ENCODE assay signal across 8 mouse cellular contexts in the genomic region with DNA sequence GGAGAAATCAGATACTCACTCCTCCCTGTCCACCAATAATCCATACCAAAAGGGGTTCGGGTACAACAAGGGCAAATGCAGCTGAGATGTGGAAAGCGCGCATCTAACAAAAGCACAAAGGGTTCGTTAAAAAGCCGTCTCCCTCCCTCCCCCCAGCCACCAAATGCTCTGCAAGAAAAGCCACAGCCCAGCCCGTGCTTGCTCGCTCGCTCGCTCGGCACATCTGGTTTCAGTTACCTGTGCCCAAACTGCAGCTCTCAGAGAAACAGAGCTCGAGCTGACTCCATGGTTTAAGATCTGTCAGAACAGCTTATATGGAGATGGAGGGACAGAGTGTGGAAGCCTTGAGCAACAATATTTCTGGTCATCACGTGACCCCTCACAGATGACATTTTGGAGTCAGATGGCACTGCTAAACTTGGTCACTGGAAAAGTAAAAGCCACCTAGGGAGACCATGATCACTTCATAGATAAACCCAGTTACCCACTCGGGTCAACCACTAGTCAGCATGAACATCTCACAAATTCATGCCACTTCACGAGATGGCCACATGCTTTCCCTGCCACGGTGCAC. TPM values are rescaled to one million over a fixed set of nuclear protein-coding genes. Genes with fewer than 3 reads are reported as not detected.
A peak's percentile ranks its signal among the peaks of the same experiment; 100 is the strongest.
DNase-seq lines count a peak whose midpoint lies in the region; ATAC-seq and TF ChIP-seq lines count a peak whose summit lies in the region.

No protein-coding gene starts in this region.

- peaks cover 34% of the 10 kb centered on the region for H3K4me1 ChIP-seq in heart, embryonic 10.5 days
- H3K4me1 ChIP-seq in forebrain, embryonic 12.5 days = peaks cover 23% of the 10 kb centered on the region

- no peaks in the 10 kb centered on the region for H3K79me3 ChIP-seq in C2C12 (ENCODE audit: low read depth)

- no peak overlapping the region for H3K4me2 ChIP-seq in forebrain, embryonic 12.5 days

- DNase-seq in heart, embryonic 10.5 days (ENCODE audit: low spot score) = no peak
- no peak for DNase-seq in heart, postnatal 14 days
- DNase-seq in neural tube, embryonic 10.5 days (ENCODE audit: extremely low spot score, low spot score) = peak; percentile 62
- DNase-seq in Muller cell, postnatal 12 days (ENCODE audit: inconsistent ontology term) = no peak
- DNase-seq in lung, postnatal 10 days = no peak
- DNase-seq in cerebellum, postnatal 14 days = no peak

- H3K27me3 ChIP-seq in heart, embryonic 10.5 days (ENCODE audit: insufficient read depth, poor library complexity, severe bottlenecking) = no peaks in the 10 kb centered on the region
- H3K27me3 ChIP-seq in C2C12 (ENCODE audit: control insufficient read depth, insufficient read depth, insufficient read length) = no peaks in the 10 kb centered on the region
- H3K27me3 ChIP-seq in forebrain, embryonic 12.5 days = no peaks in the 10 kb centered on the region

- H3ac ChIP-seq in C2C12 (ENCODE audit: control insufficient read depth, insufficient read length, low read depth) = no peak overlapping the region

- intact Hi-C loops in heart, postnatal 14 days (cut with DNase I) = loop anchor here (2.0 kb wide), 1 partner anchor 30 kb away; no protein-coding TSS in a partner anchor

- WGBS in heart, embryonic 10.5 days = 41% methylated on average over 15 of the region's 15 CpGs
- 40% methylated on average over 15 of the region's 15 CpGs for WGBS in forebrain, embryonic 12.5 days

- ATAC-seq in forebrain, embryonic 12.5 days (ENCODE audit: low FRiP score) = no peak

- H3K9me3 ChIP-seq in heart, embryonic 10.5 days = no peaks in the 10 kb centered on the region
- no peaks in the 10 kb centered on the region for H3K9me3 ChIP-seq in forebrain, embryonic 12.5 days

- no peaks in the 10 kb centered on the region for H3K36me3 ChIP-seq in heart, embryonic 10.5 days
- H3K36me3 ChIP-seq in C2C12 (ENCODE audit: control insufficient read depth, insufficient read depth) = no peaks in the 10 kb centered on the region
- H3K36me3 ChIP-seq in forebrain, embryonic 12.5 days (replicated peaks) = no peaks in the 10 kb centered on the region

- peak overlapping the region; percentile 52; the same call in 1 of the 2 replicates for H3K27ac ChIP-seq in heart, embryonic 10.5 days
- H3K27ac ChIP-seq in forebrain, embryonic 12.5 days = 0 out of 2 replicates have a peak overlapping the region, but pooled peaks have one; percentile 31

- no peaks in the 10 kb centered on the region for H3K79me2 ChIP-seq in C2C12 (ENCODE audit: control insufficient read depth, insufficient read depth)

- TF ChIP-seq CTCF in C2C12 (IDR thresholded peaks at IDR 0.05; ENCODE audit: control insufficient read depth, insufficient read depth, insufficient read length) = no peak

- H3K4me3 ChIP-seq in heart, embryonic 10.5 days = 0 out of 2 replicates have a peak overlapping the region, but pooled peaks have one; percentile 22
- no peak overlapping the region for H3K4me3 ChIP-seq in C2C12 (ENCODE audit: insufficient read depth, poor library complexity, severe bottlenecking)
- H3K4me3 ChIP-seq in forebrain, embryonic 12.5 days (replicated peaks) = no peak overlapping the region

- H3K9ac ChIP-seq in forebrain, embryonic 12.5 days = no peak overlapping the region

TF ChIP-seq in C2C12, 6 proteins besides CTCF, POLR2A, EP300 and RAD21:
- TF ChIP-seq CEBPB (IDR thresholded peaks at IDR 0.05; ENCODE audit: low read depth) (no peak), USF1 (IDR thresholded peaks at IDR 0.05; ENCODE audit: low read depth) (peak; percentile 67)

RNA-seq across cellular contexts. Expression of gene Ankrd44, which starts 19.0 kb away (rescaled TPM):
- polyA plus RNA-seq in heart, embryonic 10.5 days (2016; fragmentation: Nextera tagmentation; extraction: Ambion mirVana) = 10.9 and 11.9 TPM in 2 replicates
- 10 to 100 TPM; 15.9 to 16.9 TPM for total RNA-seq in heart, postnatal 14 days (2021)
- polyA plus RNA-seq in C2C12 (2012; fragmentation: generic; extraction: Trizol) = 2.2 TPM
- polyA plus RNA-seq in forebrain, embryonic 12.5 days (2016; fragmentation: Nextera tagmentation; extraction: Ambion mirVana) = 19.6 and 21.6 TPM in 2 replicates
